Mouse (Mus musculus): ENCODE measurements around the gene Iqck.

GRCm38 (mm10) chr7:118995007-118995406 lies 139.5 kb downstream of the Iqck start, which contains the start of gene Gprc5b:
- TF ChIP-seq HCFC1 (IDR thresholded peaks at IDR 0.05; ENCODE audit: low read depth, low read length) = no peak
- TF ChIP-seq CTCF (conservative IDR thresholded peaks at IDR 0.05 in 1 of 2, IDR thresholded peaks at IDR 0.05 in 1 of 2; ENCODE audit: low read depth in 2 of 2, low read length in 2 of 2) = no peak
